Mouse (Mus musculus): ENCODE data around the gene Tpp2. TPM values are rescaled to one million over a fixed set of nuclear protein-coding genes. Genes with fewer than 3 reads are reported as not detected.
A peak's percentile ranks its signal among the peaks of the same experiment; 100 is the strongest.
"Not testable (repeated sequence)": the region's sequence is repeated elsewhere in the genome, so short reads cannot be mapped to it uniquely, and the experiment has no call there.

Tpp2 gene
- polyA plus RNA-seq, 1 experiment from 2014 or later, result 45.8 TPM

DNA sequence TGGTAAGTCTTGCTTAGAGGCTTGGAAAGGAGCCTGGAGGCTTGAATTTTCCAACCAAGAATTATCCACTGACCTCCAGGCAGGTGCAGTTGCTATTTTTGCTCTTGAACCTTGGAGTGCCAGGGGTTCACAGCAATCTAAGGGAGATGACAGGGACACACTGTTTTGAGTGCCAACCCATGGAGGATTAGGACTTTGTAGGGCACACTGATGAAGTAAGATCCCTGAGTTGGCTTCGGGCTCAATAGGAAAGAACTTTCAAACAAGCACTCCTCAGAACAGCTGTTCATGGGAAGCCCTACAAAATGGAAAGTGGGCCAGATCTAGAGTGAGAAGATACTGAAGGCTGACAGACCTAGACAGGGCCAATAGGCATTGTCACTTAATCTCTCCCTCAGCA, 89.2 kb downstream of the Tpp2 start:
- no peak overlapping the region for H3K27ac ChIP-seq (replicated peaks)
- ATAC-seq (ENCODE audit: extremely low read depth, insufficient number of reproducible peaks, low FRiP score, low TSS enrichment), result no peak
- H3K27me3 ChIP-seq (replicated peaks), result no peaks in the 10 kb centered on the region
- no peaks in the 10 kb centered on the region for H3K36me3 ChIP-seq
- no peak overlapping the region for H3K4me3 ChIP-seq
- no peak overlapping the region for H3K9ac ChIP-seq
- peaks cover 6% of the 10 kb centered on the region; the same call in 1 of the 2 replicates for H3K4me1 ChIP-seq
- H3K4me2 ChIP-seq, result no peak overlapping the region
- WGBS, result 78% methylated on average over 1 of the region's 1 CpGs
- H3K9me3 ChIP-seq, result no peaks in the 10 kb centered on the region

DNA sequence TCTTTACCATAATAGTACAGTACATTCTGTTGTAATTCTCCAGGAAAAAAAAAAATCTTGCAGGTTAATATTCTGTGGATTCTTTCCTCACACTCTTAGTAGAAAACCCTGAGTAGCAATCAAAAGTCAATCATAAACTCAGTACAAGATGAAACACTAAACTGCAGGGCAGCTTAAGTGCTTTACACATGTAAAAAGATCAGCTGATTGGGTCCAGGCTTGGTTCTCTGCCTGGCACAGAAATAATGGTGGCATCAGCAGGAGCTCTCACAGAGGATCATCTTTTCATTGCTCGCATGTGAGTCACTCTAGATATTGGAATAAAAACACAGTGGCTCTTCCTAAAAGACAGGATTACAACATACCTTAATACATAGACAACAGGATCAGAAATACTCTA, 94.2 kb downstream of the Tpp2 start:
- Histone ChIP-seq H3K9ac (no peak overlapping the region), H3K4me2 (no peak overlapping the region), H3K9me3 (no peaks in the 10 kb centered on the region), H3K36me3 (no peaks in the 10 kb centered on the region), H3K27ac (replicated peaks) (no peak overlapping the region), H3K27me3 (replicated peaks) (no peaks in the 10 kb centered on the region), H3K4me3 (no peak overlapping the region), H3K4me1 (no peaks in the 10 kb centered on the region)
- no peak for ATAC-seq (ENCODE audit: extremely low read depth, insufficient number of reproducible peaks, low FRiP score, low TSS enrichment)
- 84% methylated on average over 1 of the region's 1 CpGs for WGBS

DNA sequence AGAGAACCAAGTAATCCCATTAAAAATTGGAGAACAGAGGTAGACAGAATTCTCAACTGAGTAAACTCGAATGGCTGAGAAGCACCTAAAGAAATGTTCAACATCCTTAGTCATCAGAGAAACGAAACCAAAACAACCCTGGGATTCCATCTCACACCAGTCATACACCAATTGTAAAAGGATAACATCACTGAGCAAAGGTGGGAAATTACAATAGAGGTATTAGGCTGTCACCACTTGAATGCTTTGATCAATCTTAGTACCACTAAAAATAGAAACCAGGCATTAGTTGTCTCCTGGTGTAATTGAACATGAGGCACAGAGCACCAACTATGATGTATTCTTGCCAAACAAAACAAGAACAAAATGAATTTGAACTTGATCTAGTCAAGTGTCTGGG, 98.8 kb downstream of the Tpp2 start:
- no peak for ATAC-seq (ENCODE audit: extremely low read depth, insufficient number of reproducible peaks, low FRiP score, low TSS enrichment)
- 56% methylated on average over 2 of the region's 2 CpGs for WGBS
- H3K27ac ChIP-seq (replicated peaks), result no peak overlapping the region

DNA sequence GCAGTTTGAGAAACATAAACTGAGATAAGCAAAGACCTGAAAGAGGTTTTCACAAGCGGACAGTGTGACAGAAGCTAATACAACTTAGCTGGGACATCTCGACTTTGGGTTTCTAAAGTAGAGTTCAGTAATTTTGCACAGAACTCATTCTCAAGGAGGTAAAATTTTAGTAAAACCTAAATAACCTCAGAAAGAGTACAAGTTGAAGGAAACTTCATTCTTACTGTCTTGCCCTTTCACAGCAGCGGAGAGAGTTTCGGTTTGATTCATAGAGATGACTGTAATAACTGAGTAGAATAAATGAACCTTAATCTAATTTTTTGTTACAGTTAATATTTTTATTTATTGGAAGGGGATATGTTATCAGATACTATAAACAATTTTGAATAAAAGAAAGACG, 99.5 kb downstream of the Tpp2 start:
- H3K27me3 ChIP-seq (replicated peaks), result no peaks in the 10 kb centered on the region
- H3K4me1 ChIP-seq, result no peaks in the 10 kb centered on the region
- no peak for ATAC-seq (ENCODE audit: extremely low read depth, insufficient number of reproducible peaks, low FRiP score, low TSS enrichment)
- no peaks in the 10 kb centered on the region for H3K9me3 ChIP-seq
- no peak overlapping the region for H3K4me3 ChIP-seq
- H3K9ac ChIP-seq, result no peak overlapping the region
- 79% methylated on average over 5 of the region's 5 CpGs for WGBS
- no peak overlapping the region for H3K27ac ChIP-seq (replicated peaks)
- H3K36me3 ChIP-seq, result no peaks in the 10 kb centered on the region
- no peak overlapping the region for H3K4me2 ChIP-seq

More for the DNA sequence above, 98.8 kb downstream of the Tpp2 start:
- Histone ChIP-seq H3K9ac (no peak overlapping the region), H3K4me3 (no peak overlapping the region), H3K9me3 (no peaks in the 10 kb centered on the region), H3K4me1 (no peaks in the 10 kb centered on the region), H3K4me2 (no peak overlapping the region), H3K36me3 (no peaks in the 10 kb centered on the region), H3K27me3 (replicated peaks) (no peaks in the 10 kb centered on the region)

DNA sequence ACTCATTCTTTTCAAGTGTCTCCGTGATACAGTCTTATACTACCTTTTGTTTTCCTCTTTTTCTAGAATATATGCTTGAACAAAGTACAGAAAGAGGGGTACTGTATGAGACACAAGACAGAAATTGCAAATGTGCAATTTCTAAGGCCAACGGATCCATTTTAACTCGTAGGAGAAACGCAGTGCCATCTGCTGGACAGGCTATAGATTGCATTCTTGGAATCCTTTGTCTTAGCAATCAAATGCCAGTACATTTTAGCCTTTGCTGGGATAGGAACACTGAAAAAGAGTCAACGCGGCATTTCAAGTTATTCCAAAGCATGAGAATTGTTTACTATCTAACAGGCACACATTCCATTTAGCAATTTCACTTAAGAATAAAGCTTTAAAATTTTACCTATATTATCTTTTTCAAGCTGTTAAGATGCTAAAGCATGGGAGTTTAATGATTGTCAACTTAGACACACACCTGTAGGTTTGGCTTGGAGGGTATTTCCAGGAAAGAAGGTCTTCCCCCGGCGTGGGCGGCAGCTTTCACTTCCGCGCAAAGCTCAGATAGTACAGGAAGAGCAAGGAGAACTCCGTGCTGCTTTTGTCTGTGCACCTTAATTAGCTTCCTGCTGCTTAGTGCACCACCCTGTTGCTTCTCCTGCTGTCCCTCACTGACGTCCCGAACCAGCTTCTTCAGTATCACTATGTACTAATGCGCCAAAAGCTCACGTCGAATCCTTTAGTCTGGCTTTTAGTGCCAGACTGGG, 108.5 kb downstream of the Tpp2 start:
- WGBS, result 2% methylated on average over 17 of the region's 17 CpGs
- Histone ChIP-seq H3K4me2 (peak overlapping the region; percentile 87), H3K27ac (replicated peaks) (no peak overlapping the region), H3K36me3 (no peaks in the 10 kb centered on the region), H3K27me3 (replicated peaks) (no peaks in the 10 kb centered on the region), H3K4me1 (0 out of 2 replicates have a peak, but pooled peaks cover 4% of the 10 kb centered on the region), H3K4me3 (peak overlapping the region; percentile 63), H3K9me3 (no peaks in the 10 kb centered on the region), H3K9ac (peak overlapping the region; percentile 79)
- ATAC-seq (ENCODE audit: extremely low read depth, insufficient number of reproducible peaks, low FRiP score, low TSS enrichment), result no peak

DNA sequence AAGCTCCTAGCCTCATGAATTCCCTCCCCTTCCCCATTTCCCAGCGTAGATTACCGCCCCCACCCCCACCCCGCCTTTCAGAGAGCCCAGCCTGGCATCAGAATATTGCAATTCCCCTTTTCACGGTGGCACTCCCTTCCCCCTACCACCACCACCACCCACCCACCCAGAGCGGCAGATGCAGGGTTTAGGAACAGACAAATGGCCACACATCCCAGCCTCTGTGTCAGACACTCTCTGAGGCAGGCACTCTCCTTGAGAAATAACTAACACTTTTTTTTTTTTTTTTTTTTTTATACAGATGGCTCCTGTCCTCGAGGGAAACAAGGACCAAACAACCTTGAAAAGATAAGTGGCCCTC, 109.1 kb downstream of the Tpp2 start:
- no peak for ATAC-seq (ENCODE audit: extremely low read depth, insufficient number of reproducible peaks, low FRiP score, low TSS enrichment)
- Histone ChIP-seq H3K4me3 (peak overlapping the region; percentile 63), H3K4me2 (peak overlapping the region; percentile 87), H3K9ac (peak overlapping the region; percentile 79), H3K27ac (replicated peaks) (no peak overlapping the region), H3K4me1 (0 out of 2 replicates have a peak, but pooled peaks cover 4% of the 10 kb centered on the region), H3K9me3 (no peaks in the 10 kb centered on the region), H3K27me3 (replicated peaks) (no peaks in the 10 kb centered on the region), H3K36me3 (no peaks in the 10 kb centered on the region)
- WGBS, result 3% methylated on average over 6 of the region's 6 CpGs

DNA sequence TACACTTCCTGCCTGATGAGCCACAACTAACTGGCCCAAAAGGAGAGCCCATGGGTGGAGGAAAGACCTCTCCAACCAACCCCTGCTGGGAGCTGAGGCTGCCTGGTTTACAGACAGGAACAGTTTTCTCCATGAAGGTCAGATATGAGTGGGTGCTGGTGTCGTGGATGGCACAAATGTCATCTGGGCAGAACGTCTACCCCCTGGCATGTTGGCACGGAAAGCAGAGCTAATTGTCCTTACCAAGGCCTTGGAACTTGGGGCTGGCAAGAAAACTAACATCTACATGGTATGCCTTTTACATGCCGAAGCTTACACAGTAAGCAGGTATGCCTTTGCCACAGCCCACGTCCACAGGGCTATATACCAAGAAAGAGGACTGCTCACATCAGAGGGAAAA, 112.2 kb downstream of the Tpp2 start:
- 80% methylated on average over 5 of the region's 5 CpGs for WGBS
- not testable (repeated sequence) for H3K27ac ChIP-seq (replicated peaks)

DNA sequence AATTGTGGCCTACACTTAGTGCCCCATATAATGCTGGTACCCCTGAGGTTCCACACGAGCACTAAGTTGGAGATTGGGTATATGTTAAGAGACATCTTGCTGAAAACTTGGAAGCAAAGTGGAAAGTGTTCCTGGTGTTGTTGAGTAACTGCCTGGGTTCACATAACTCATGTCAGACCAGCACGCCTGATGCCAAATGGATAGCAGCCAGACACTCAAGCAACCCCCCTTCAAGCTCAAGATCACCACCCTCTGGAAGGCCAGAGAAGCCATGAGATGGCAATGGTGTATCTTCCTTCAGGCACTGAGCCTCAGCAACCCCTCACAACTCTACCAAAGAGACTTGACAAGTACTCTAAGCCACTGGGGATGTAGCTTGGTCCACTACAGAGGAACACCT, 113.1 kb downstream of the Tpp2 start:
- Histone ChIP-seq H3K4me1 (0 out of 2 replicates have a peak, but pooled peaks cover 4% of the 10 kb centered on the region), H3K27me3 (replicated peaks) (no peaks in the 10 kb centered on the region), H3K36me3 (no peaks in the 10 kb centered on the region), H3K27ac (replicated peaks) (no peak overlapping the region), H3K4me3 (no peak overlapping the region), H3K9me3 (no peaks in the 10 kb centered on the region), H3K4me2 (no peak overlapping the region), H3K9ac (no peak overlapping the region)
- no peak for ATAC-seq (ENCODE audit: extremely low read depth, insufficient number of reproducible peaks, low FRiP score, low TSS enrichment)
- WGBS, result 72% methylated on average over 2 of the region's 2 CpGs

More for the DNA sequence above, 112.2 kb downstream of the Tpp2 start:
- H3K4me1 ChIP-seq; H3K9me3 ChIP-seq; H3K36me3 ChIP-seq; H3K9ac ChIP-seq; H3K27me3 ChIP-seq (replicated peaks); ATAC-seq (ENCODE audit: extremely low read depth, insufficient number of reproducible peaks, low FRiP score, low TSS enrichment); H3K4me3 ChIP-seq; H3K4me2 ChIP-seq: not testable (repeated sequence)

Small RNA genes lying within 50 kb of the gene (microRNA-seq; reads per million reads assigned to microRNA genes)
- not detected for gene Gm24180

Other genes starting within 250 kb of the Tpp2 start
- gene 1500015O10Rik, start 203.0 kb upstream of the Tpp2 start, polyA plus RNA-seq (2015; fragmentation: Nextera tagmentation; extraction: Ambion mirVana), result 9.9 and 10.3 TPM in 2 replicates
- 13.6 and 15.0 TPM in 2 replicates for gene Uxs1, start 105.8 kb upstream of the Tpp2 start, polyA plus RNA-seq (2015; fragmentation: Nextera tagmentation; extraction: Ambion mirVana)
- gene Mettl21c, start 86.4 kb downstream of the Tpp2 start, polyA plus RNA-seq (2015; fragmentation: Nextera tagmentation; extraction: Ambion mirVana), result 0.05 and 0.38 TPM in 2 replicates
- gene Gm8251, start 128.3 kb downstream of the Tpp2 start, polyA plus RNA-seq (2015; fragmentation: Nextera tagmentation; extraction: Ambion mirVana), result 0.06 TPM in 1 of 2 replicates, not detected in the other
- 69.3 and 71.2 TPM in 2 replicates for gene Tex30, start 168.8 kb downstream of the Tpp2 start, polyA plus RNA-seq (2015; fragmentation: Nextera tagmentation; extraction: Ambion mirVana)
- gene Kdelc1, start 185.2 kb downstream of the Tpp2 start, polyA plus RNA-seq (2015; fragmentation: Nextera tagmentation; extraction: Ambion mirVana), result 38.1 and 45.5 TPM in 2 replicates
- gene Bivm, start 185.3 kb downstream of the Tpp2 start, polyA plus RNA-seq (2015; fragmentation: Nextera tagmentation; extraction: Ambion mirVana), result 12.4 and 12.6 TPM in 2 replicates
- 10.2 and 11.8 TPM in 2 replicates for gene Ercc5, start 214.1 kb downstream of the Tpp2 start, polyA plus RNA-seq (2015; fragmentation: Nextera tagmentation; extraction: Ambion mirVana)